ENCODE assay signal across 8 mouse cellular contexts in the genomic region with DNA sequence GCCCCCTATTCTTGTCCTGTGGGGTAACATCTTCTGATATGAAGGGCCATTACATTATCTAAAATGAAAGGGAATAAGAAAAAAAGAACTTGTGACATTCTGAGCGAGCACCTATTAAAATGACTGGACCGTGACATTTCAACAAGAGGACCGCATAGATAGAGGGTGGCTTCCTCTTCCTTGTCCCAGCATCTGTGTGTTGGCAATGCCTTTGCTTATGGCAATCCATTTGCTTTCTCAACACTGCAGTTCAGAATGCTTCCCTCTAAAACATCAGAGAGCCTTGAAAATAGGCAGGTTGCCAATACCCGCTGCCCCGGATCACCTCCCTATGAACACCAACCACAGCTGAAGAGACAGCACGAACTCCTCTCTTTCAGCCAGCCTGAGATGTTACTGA. TPM values are rescaled to one million over a fixed set of nuclear protein-coding genes. Genes with fewer than 3 reads are reported as not detected.
DNase-seq lines count a peak whose midpoint lies in the region; ATAC-seq lines count a peak whose summit lies in the region.
"Had no signal": no experiment of that assay in that cellular context is flagged by ENCODE, and none has a peak within 500 bp of the region (broad histone marks: within the 10 kb centered on the region; RNA-seq: fewer than 3 reads in every experiment).

No protein-coding gene starts in this region.

- DNase-seq in right cerebral cortex, postnatal 10 days (ENCODE audit: low spot score in 2 of 2): peak; percentile 55 to 56
- DNase-seq in right cerebral cortex, postnatal 36 days (ENCODE audit: low spot score in 2 of 2): no peak
- DNase-seq in thymus, postnatal 10 days (ENCODE audit: low spot score in 2 of 2): no peak

- peak overlapping the region; percentile 87 for H3K4me3 ChIP-seq in embryonic facial prominence, embryonic 13.5 days
- peak overlapping the region; percentile 89 for H3K4me3 ChIP-seq in intestine, embryonic 15.5 days (replicated peaks)
- H3K4me3 ChIP-seq in megakaryocyte, embryonic 14.5 days (replicated peaks): peak overlapping the region; percentile 95

- no peak overlapping the region for H3K27ac ChIP-seq in embryonic facial prominence, embryonic 13.5 days
- H3K27ac ChIP-seq in intestine, embryonic 15.5 days: no peak overlapping the region

- peaks cover 54% of the 10 kb centered on the region for H3K4me1 ChIP-seq in embryonic facial prominence, embryonic 13.5 days
- peaks cover 24% of the 10 kb centered on the region for H3K4me1 ChIP-seq in intestine, embryonic 15.5 days (replicated peaks)
- H3K4me1 ChIP-seq in megakaryocyte, embryonic 14.5 days: peaks cover 67% of the 10 kb centered on the region

- H3K9ac ChIP-seq in embryonic facial prominence, embryonic 13.5 days: no peak overlapping the region
- peak overlapping the region; percentile 86; the same call in 1 of the 2 replicates for H3K9ac ChIP-seq in intestine, embryonic 15.5 days

- 56% methylated on average over 6 of the region's 6 CpGs for WGBS in embryonic facial prominence, embryonic 13.5 days
- 62% methylated on average over 6 of the region's 6 CpGs for WGBS in intestine, embryonic 15.5 days

- no peak for ATAC-seq in embryonic facial prominence, embryonic 13.5 days (ENCODE audit: insufficient number of reproducible peaks, insufficient read depth, low FRiP score, low TSS enrichment, low read depth)
- ATAC-seq in intestine, embryonic 15.5 days: no peak
- no peak for ATAC-seq in erythroblast, adult 5-6 weeks (replicated peaks; ENCODE audit: low FRiP score, poor library complexity, severe bottlenecking)

- peaks cover 10% of the 10 kb centered on the region; the same call in 1 of the 2 replicates for H3K27me3 ChIP-seq in embryonic facial prominence, embryonic 13.5 days
- no peaks in the 10 kb centered on the region for H3K27me3 ChIP-seq in intestine, embryonic 15.5 days (replicated peaks)
- peaks cover 4% of the 10 kb centered on the region for H3K27me3 ChIP-seq in megakaryocyte, embryonic 14.5 days (replicated peaks)

- H3K36me3 ChIP-seq in embryonic facial prominence, embryonic 13.5 days: no peaks in the 10 kb centered on the region
- H3K36me3 ChIP-seq in intestine, embryonic 15.5 days: no peaks in the 10 kb centered on the region
- H3K36me3 ChIP-seq in megakaryocyte, embryonic 14.5 days (replicated peaks; ENCODE audit: low read length): peaks cover 14% of the 10 kb centered on the region

- H3K9me3 ChIP-seq in embryonic facial prominence, embryonic 13.5 days: no peaks in the 10 kb centered on the region
- H3K9me3 ChIP-seq in intestine, embryonic 15.5 days: no peaks in the 10 kb centered on the region
- no peaks in the 10 kb centered on the region for H3K9me3 ChIP-seq in megakaryocyte, embryonic 14.5 days

- H3K4me2 ChIP-seq in embryonic facial prominence, embryonic 13.5 days: peak overlapping the region; percentile 97
- peak overlapping the region; percentile 91 for H3K4me2 ChIP-seq in intestine, embryonic 15.5 days (replicated peaks)

RNA-seq across cellular contexts. Expression of a gene that starts 3.6 kb away (rescaled TPM):
- 12.0 and 12.3 TPM in 2 replicates for polyA plus RNA-seq in embryonic facial prominence, embryonic 13.5 days (2015; fragmentation: Nextera tagmentation; extraction: Ambion mirVana)
- polyA plus RNA-seq in intestine, embryonic 15.5 days (2015; fragmentation: Nextera tagmentation; extraction: Ambion mirVana): 8.4 and 9.1 TPM in 2 replicates
- polyA plus RNA-seq in megakaryocyte, embryonic 14.5 days (2012; ENCODE audit: insufficient read depth, low replicate concordance): 2.2 and 5.0 TPM in 2 replicates
- 25.7 and 43.9 TPM in 2 replicates for total RNA-seq in erythroblast, adult 5-6 weeks (2015; ENCODE audit: low replicate concordance)
- 42.9 and 61.9 TPM in 2 replicates for total RNA-seq in erythroblast, adult 5-6 weeks (2017; ENCODE audit: low replicate concordance)

RNA-seq across cellular contexts. Expression of a gene that starts 44.0 kb away (rescaled TPM):
- polyA plus RNA-seq in embryonic facial prominence, embryonic 13.5 days (2015; fragmentation: Nextera tagmentation; extraction: Ambion mirVana): 0.18 and 0.21 TPM in 2 replicates
- polyA plus RNA-seq in intestine, embryonic 15.5 days (2015; fragmentation: Nextera tagmentation; extraction: Ambion mirVana): 0.11 and 0.15 TPM in 2 replicates
- polyA plus RNA-seq in megakaryocyte, embryonic 14.5 days (2012; ENCODE audit: insufficient read depth, low replicate concordance): not detected in 2 replicates
- total RNA-seq in erythroblast, adult 5-6 weeks (2015; ENCODE audit: low replicate concordance): not detected in 2 replicates
- total RNA-seq in erythroblast, adult 5-6 weeks (2017; ENCODE audit: low replicate concordance): not detected in 2 replicates
- polyA plus RNA-seq: erythroblast, embryonic 14.5 days had no signal

Comparison
In these comparisons a context has a peak if more than half of its experiments do, and no peak if none do; other contexts are left out.
1. DNase-seq: peak in right cerebral cortex, postnatal 10 days (2 of 2); none in right cerebral cortex, postnatal 36 days (0 of 2) and thymus, postnatal 10 days (0 of 2).
2. Peak in every context shown above with its lines, with median percentiles within 50 percentile points of each other: H3K4me3 ChIP-seq.